In the genomic region with DNA sequence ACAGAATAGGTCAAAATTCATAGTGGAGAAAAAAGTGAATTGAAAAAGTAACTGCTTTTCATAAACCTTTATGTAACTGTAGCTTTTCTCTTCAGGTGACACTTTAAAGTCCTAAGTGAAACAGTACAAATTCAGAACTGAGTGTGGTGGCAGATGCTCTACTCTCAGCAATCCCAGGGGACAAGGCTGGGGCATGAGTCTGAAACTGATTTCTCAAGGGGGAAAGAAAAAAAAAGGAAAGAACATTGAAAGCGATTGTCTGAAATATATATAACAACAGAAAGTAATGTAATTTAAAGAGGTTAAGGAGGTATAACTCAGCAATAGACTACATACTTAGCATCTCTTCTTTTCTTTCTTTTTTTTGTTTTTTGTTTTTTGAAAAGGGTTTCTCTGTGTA, we compare ENCODE assay signal across 25 mouse cellular contexts.
"Had no signal": no experiment of that assay in that cellular context is flagged by ENCODE, and none has a peak within 500 bp of the region (broad histone marks: within the 10 kb centered on the region; RNA-seq: fewer than 3 reads in every experiment).

No protein-coding gene starts in this region.

- H3K4me1 ChIP-seq: embryonic facial prominence, embryonic 10.5 days; embryonic facial prominence, embryonic 12.5 days; embryonic facial prominence, embryonic 13.5 days; embryonic facial prominence, embryonic 15.5 days; forebrain, embryonic 10.5 days; forebrain, embryonic 12.5 days; forebrain, embryonic 13.5 days; forebrain, embryonic 15.5 days had no signal

- H3K9me3 ChIP-seq: embryonic facial prominence, embryonic 10.5 days; embryonic facial prominence, embryonic 12.5 days; embryonic facial prominence, embryonic 13.5 days; embryonic facial prominence, embryonic 15.5 days; forebrain, embryonic 10.5 days; forebrain, embryonic 12.5 days; forebrain, embryonic 13.5 days; forebrain, embryonic 15.5 days had no signal

- DNase-seq: cerebellum, adult 8-10 months; cerebellum, adult 9-10 months; cerebellum, adult 9-11 months; cerebellum, postnatal 10 days; cerebellum, postnatal 14 days; cerebellum, postnatal 25 days; cerebellum, postnatal 36 days; embryo, embryonic 11 days; forebrain, postnatal 0 days; gastrocnemius, adult 2 months; gastrocnemius, postnatal 10 days; gastrocnemius, postnatal 14 days; gastrocnemius, postnatal 25 days; gastrocnemius, postnatal 36 days; heart, adult 18-20 months; heart, adult 2 months had no signal

- H3K9ac ChIP-seq: embryonic facial prominence, embryonic 12.5 days; embryonic facial prominence, embryonic 13.5 days; embryonic facial prominence, embryonic 15.5 days; forebrain, embryonic 12.5 days; forebrain, embryonic 13.5 days; forebrain, embryonic 15.5 days; forebrain, postnatal 0 days had no signal

- H3K27me3 ChIP-seq: embryonic facial prominence, embryonic 12.5 days; embryonic facial prominence, embryonic 13.5 days; embryonic facial prominence, embryonic 15.5 days; forebrain, embryonic 12.5 days; forebrain, embryonic 13.5 days; forebrain, embryonic 15.5 days had no signal

- H3K27ac ChIP-seq: embryonic facial prominence, embryonic 10.5 days; embryonic facial prominence, embryonic 12.5 days; embryonic facial prominence, embryonic 13.5 days; embryonic facial prominence, embryonic 15.5 days; forebrain, embryonic 10.5 days; forebrain, embryonic 12.5 days; forebrain, embryonic 13.5 days; forebrain, embryonic 15.5 days; gastrocnemius, adult 2 months; heart, adult 2 months had no signal

- H3K4me3 ChIP-seq: embryonic facial prominence, embryonic 10.5 days; embryonic facial prominence, embryonic 12.5 days; embryonic facial prominence, embryonic 13.5 days; embryonic facial prominence, embryonic 15.5 days; erythroblast, embryonic 14.5 days; forebrain, embryonic 10.5 days; forebrain, embryonic 12.5 days; forebrain, embryonic 13.5 days; forebrain, embryonic 15.5 days; gastrocnemius, adult 2 months; heart, adult 2 months had no signal

- H3K4me2 ChIP-seq: embryonic facial prominence, embryonic 12.5 days; embryonic facial prominence, embryonic 13.5 days; embryonic facial prominence, embryonic 15.5 days; forebrain, embryonic 12.5 days; forebrain, embryonic 13.5 days; forebrain, embryonic 15.5 days had no signal
